Mouse (Mus musculus) lung, postnatal 0 days (tissue): ENCODE results near the gene Cct4.

Experiments
- CTCF ChIP-seq: IDR thresholded peaks from 2 replicates; pipeline ENCODE4 v1.5.1; 2016; ENCODE audit warnings: antibody characterized with exemption, mild to moderate bottlenecking
- EP300 ChIP-seq: IDR thresholded peaks from 2 replicates; pipeline ENCODE4 v1.6.1; 2016; ENCODE audit warnings: antibody characterized with exemption, mild to moderate bottlenecking, control low read depth

GRCm38 (mm10) chr11:22950131-22950530, 40.2 kb upstream of the Cct4 start:
- TF ChIP-seq CTCF (peak; percentile 21; the same call in 1 of the 2 replicates), EP300 (no peak)
